28 mouse cellular contexts compared by ENCODE assay signal in the genomic region with DNA sequence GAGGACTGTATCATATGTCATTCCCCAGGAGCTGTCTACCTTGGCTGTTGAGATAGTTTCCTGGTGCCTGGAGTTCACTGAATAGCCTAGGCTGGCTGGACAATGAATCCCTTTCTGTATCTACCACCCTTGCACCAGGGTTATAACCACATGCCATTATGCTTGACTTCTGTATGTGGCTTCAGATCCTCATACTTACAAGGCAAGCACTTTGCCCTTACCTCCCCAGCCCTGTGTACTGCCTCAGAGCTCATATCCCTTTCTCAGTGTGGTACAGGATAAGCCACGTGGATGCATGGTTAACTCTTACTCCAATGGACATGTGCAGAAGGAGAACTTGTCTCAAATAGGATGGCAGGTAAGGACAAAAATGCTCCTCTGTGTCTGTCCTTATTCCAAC.
DNase-seq lines count a peak whose midpoint lies in the region; ATAC-seq and TF ChIP-seq lines count a peak whose summit lies in the region.
"Had no signal": no experiment of that assay in that cellular context is flagged by ENCODE, and none has a peak within 500 bp of the region (broad histone marks: within the 10 kb centered on the region; RNA-seq: fewer than 3 reads in every experiment).

No protein-coding gene starts in this region.

- no peak for TF ChIP-seq POLR2A in bone marrow, adult 2 months (IDR thresholded peaks at IDR 0.05; ENCODE audit: borderline replicate concordance, control insufficient read depth, low read depth, low read length)

- peaks cover 6% of the 10 kb centered on the region for H3K4me1 ChIP-seq in bone marrow, adult 2 months (ENCODE audit: control insufficient read depth, insufficient read depth, low read length)
- H3K4me1 ChIP-seq: embryonic facial prominence, embryonic 10.5 days; embryonic facial prominence, embryonic 13.5 days; forebrain, embryonic 10.5 days; forebrain, embryonic 13.5 days; heart, embryonic 12.5 days; hindbrain, embryonic 10.5 days had no signal

- ATAC-seq in granulocyte monocyte progenitor cell, adult 5-6 weeks (replicated peaks; ENCODE audit: poor library complexity, severe bottlenecking), result peak; percentile 52
- peak; percentile 51 for ATAC-seq in monocyte, adult 5-6 weeks (replicated peaks; ENCODE audit: insufficient number of reproducible peaks, low FRiP score, low TSS enrichment, poor library complexity, severe bottlenecking)
- ATAC-seq: CD4-positive, CD25-positive, alpha-beta regulatory T cell, adult 4 months; forebrain, embryonic 13.5 days; forebrain, embryonic 16.5 days; hindbrain, postnatal 0 days; inflammation-experienced regulatory T-cells, adult 6 months; intestine, embryonic 16.5 days; Patski had no signal

- peak overlapping the region; percentile 59 for H3K27ac ChIP-seq in bone marrow, adult 2 months (ENCODE audit: control insufficient read depth, insufficient read depth, low read depth, low read length, poor library complexity)
- H3K27ac ChIP-seq: embryonic facial prominence, embryonic 10.5 days; embryonic facial prominence, embryonic 13.5 days; forebrain, embryonic 10.5 days; forebrain, embryonic 13.5 days; gastrocnemius, adult 2 months; heart, embryonic 15.5 days; hindbrain, embryonic 10.5 days; hindbrain, embryonic 14.5 days; hindbrain, postnatal 0 days had no signal

- 35% methylated on average over 1 of the region's 1 CpGs for WGBS in bone marrow, adult 2 months

- peak; percentile 20 to 34 for DNase-seq in B cell, adult 2 months
- DNase-seq in cerebellum, adult 8-10 months, result no peak
- no peak for DNase-seq in lung, adult 18-20 months
- no peak for DNase-seq in urinary bladder, postnatal 25 days (ENCODE audit: low spot score)
- DNase-seq: adrenal gland, postnatal 10 days; cerebellum, adult 18-20 months; cerebellum, adult 9-11 months; cerebellum, postnatal 25 days; embryo, embryonic 11 days had no signal

- H3K4me3 ChIP-seq in bone marrow, adult 2 months (replicated peaks; ENCODE audit: control insufficient read depth, low read depth, low read length), result no peak overlapping the region
- H3K4me3 ChIP-seq: embryonic facial prominence, embryonic 10.5 days; embryonic facial prominence, embryonic 13.5 days; erythroblast, embryonic 14.5 days; forebrain, embryonic 10.5 days; forebrain, embryonic 13.5 days; gastrocnemius, adult 2 months; heart, embryonic 12.5 days; heart, embryonic 15.5 days; hindbrain, embryonic 10.5 days had no signal

- no peak for TF ChIP-seq CTCF in bone marrow, adult 2 months (IDR thresholded peaks at IDR 0.05; ENCODE audit: control insufficient read depth, insufficient read depth, low read length)

Comparison
In these comparisons a context has a peak if more than half of its experiments do, and no peak if none do; other contexts are left out.
1. DNase-seq: peak in B cell, adult 2 months (2 of 2); none in cerebellum, adult 8-10 months (single experiment), lung, adult 18-20 months (0 of 2) and urinary bladder, postnatal 25 days (single experiment).